Mouse (Mus musculus) thymus, adult 2 months (tissue): ENCODE results near the gene Dusp19.
A peak's percentile ranks its signal among the peaks of the same experiment; 100 is the strongest.

ENCODE experiments used
- CTCF ChIP-seq: fragments of 200-500 bp; IDR thresholded peaks from 2 replicates; pipeline ENCODE4 v1.5.1; 2012; ENCODE audit warnings: mild to moderate bottlenecking, control low read depth, low read length, moderate library complexity, borderline replicate concordance; ENCODE audit not compliant: control insufficient read depth, poor library complexity, insufficient read depth; ENCODE audit errors: extremely low read depth
- POLR2A ChIP-seq: fragments of 200-500 bp; IDR thresholded peaks from 2 replicates; pipeline ENCODE4 v1.6.1; 2012; ENCODE audit warnings: mild to moderate bottlenecking, low read length, control low read depth, moderate library complexity; ENCODE audit not compliant: control insufficient read depth, poor library complexity, insufficient read depth; ENCODE audit errors: extremely low read depth

DNA sequence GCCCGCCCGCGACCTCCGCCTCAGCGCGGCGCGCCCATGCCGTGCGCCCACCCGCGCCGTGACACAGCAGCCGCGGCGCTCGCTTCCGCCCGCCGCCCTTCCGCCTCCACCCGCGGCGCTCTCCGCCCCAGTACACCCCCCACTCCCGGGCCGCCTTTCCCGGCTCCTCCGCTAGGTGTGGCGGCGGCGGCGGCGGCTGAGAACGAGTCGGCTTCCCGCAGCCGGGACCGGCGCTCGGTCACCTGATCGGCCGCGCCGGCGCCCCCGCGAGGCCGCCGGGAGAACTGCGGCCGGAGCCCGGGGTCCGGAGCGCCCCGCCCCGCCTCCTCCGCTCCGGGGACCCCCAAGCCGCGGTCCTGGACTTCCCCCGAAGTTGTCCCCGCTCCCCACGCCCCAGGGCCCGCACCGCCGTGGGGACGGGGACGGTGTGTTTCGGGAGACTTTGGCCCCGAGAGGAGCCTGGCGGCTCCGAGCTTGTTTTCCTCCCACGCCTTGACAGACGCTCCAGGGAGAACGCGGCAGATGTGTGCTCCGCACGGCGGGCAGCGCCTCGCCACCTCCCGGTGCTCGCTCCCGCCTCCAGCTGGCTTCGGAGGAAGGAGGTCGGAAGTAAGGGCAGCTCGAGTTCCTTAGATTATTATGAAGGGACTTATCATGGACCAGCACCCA is 35.7 kb upstream of the Dusp19 start, which contains the start of gene Nckap1:
- TF ChIP-seq CTCF (peak; percentile 85), POLR2A (no peak)
